Mouse (Mus musculus) testis, adult 2 months (tissue): Measurements from ENCODE around the gene Ado.

Experiments
- CTCF ChIP-seq: fragments of 200-500 bp; IDR thresholded peaks from 2 replicates; pipeline ENCODE4 v1.5.1; 2012; ENCODE audit warnings: low read depth, mild to moderate bottlenecking, inconsistent platforms, low read length, moderate library complexity; ENCODE audit not compliant: control insufficient read depth, insufficient read depth, insufficient replicate concordance
- POLR2A ChIP-seq: fragments of 200-500 bp; IDR thresholded peaks from 2 replicates; pipeline ENCODE4 v1.6.1; 2012; ENCODE audit warnings: low read depth, mild to moderate bottlenecking, inconsistent platforms, low read length, moderate library complexity; ENCODE audit not compliant: control insufficient read depth

DNA sequence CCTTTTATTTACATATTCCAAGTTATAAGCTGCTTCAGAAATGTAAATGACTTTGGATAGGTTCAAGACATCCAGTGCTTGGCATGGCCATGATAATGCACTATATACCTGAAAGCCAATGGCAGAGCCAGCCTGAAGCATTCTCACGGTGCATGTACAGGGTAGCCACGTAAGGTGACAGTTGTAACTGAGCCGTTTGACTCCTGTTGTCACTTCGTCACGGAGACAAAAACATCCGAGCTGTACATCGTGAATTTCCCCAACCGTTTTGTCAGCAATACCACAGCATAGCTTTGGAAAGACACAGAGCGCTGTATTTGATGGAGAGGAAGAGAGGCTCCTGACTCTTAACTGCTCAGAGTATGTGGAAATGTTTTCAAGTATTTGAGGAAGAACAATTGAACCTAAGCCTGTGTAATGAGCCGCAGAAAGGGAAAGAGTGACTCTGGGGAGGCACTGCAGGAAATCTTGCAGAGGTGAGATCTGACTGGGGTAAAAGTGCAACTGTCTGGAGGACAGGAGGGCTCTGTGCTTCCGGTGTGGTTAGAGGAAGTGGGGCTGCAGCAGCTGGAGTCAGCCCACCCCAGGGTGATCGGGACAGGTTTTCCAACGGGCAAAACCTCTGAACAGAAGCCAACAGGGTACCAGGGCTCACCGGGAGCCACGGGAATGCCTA is 45.3 kb downstream of the Ado start:
- TF ChIP-seq POLR2A (no peak), CTCF (no peak)
